Mouse (Mus musculus): ENCODE measurements around the gene Hoxa7.

- TF ChIP-seq POLR2A (IDR thresholded peaks at IDR 0.05; ENCODE audit: borderline replicate concordance, extremely low read depth, insufficient read depth, insufficient read length, poor library complexity, severe bottlenecking) (no peak), CTCF (IDR thresholded peaks at IDR 0.05; ENCODE audit: borderline replicate concordance, extremely low read depth, insufficient read depth, insufficient read length) (no peak)
Measured at GRCm38 (mm10) chr6:52232568-52232965, 10.9 kb upstream of the Hoxa7 start.
